Mouse (Mus musculus): ENCODE measurements around the gene Agbl1. TPM values are rescaled to one million over a fixed set of nuclear protein-coding genes. Genes with fewer than 3 reads are reported as not detected.

Gene Agbl1
- polyA plus RNA-seq, 1 experiment from 2014 or later = not detected

DNA sequence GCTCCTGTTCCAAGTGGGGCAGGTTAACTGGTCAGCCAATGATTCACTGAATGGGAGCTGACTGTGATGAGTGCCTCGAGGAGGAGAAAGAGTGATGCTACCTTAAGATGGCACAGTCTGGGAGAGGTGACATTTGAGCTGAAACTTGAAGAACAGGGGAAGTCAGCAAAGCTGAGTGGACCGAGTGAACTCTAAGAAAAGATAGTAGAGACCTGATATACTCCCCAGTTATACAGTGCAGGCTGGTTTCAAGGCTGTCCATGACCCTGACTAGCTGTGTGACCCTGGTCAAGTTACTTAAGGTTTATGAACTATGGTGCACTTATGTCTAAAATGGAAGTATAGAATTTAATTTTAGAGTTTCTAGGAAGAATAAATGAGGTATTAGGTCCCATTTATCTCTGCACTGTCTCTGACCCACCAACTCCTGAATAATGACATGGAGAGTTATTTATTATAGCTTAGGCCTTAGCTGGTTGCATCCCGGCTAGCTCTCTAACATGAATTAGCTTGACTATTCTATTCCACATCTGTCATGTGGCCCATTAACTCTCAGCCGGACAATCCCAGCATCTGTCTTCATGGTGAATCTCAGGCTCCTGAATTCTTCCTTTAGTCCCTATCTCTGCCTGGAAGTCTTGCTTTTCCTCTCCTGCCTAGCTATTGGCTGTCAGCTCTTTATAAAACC lies 92.3 kb downstream of the Agbl1 start:
- DNase-seq (ENCODE audit: low spot score) = no peak
- no peak overlapping the region for H3K27ac ChIP-seq
- no peaks in the 10 kb centered on the region for H3K36me3 ChIP-seq
- H3K9me3 ChIP-seq (replicated peaks) = no peaks in the 10 kb centered on the region
- WGBS = 79% methylated on average over 4 of the region's 4 CpGs
- no peaks in the 10 kb centered on the region for H3K4me1 ChIP-seq
- H3K27me3 ChIP-seq (ENCODE audit: low read depth, poor library complexity, severe bottlenecking) = no peaks in the 10 kb centered on the region
- no peak overlapping the region for H3K4me3 ChIP-seq

- WGBS = 76% methylated on average over 2 of the region's 2 CpGs
- DNase-seq (ENCODE audit: low spot score) = no peak
- H3K27ac ChIP-seq = no peak overlapping the region
Measured at GRCm38 (mm10) chr7:76326091-76326490, 96.4 kb downstream of the Agbl1 start.

GRCm38 (mm10) chr7:76339308-76339707 lies 109.6 kb downstream of the Agbl1 start:
- no peaks in the 10 kb centered on the region for H3K4me1 ChIP-seq
- DNase-seq (ENCODE audit: low spot score) = no peak
- H3K27ac ChIP-seq = no peak overlapping the region
- H3K9me3 ChIP-seq (replicated peaks) = no peaks in the 10 kb centered on the region
- no peak overlapping the region for H3K4me3 ChIP-seq
- 97% methylated on average over 4 of the region's 4 CpGs for WGBS
- no peaks in the 10 kb centered on the region for H3K27me3 ChIP-seq (ENCODE audit: low read depth, poor library complexity, severe bottlenecking)
- no peaks in the 10 kb centered on the region for H3K36me3 ChIP-seq

More at GRCm38 (mm10) chr7:76326091-76326490, 96.4 kb downstream of the Agbl1 start:
- Histone ChIP-seq H3K27me3 (ENCODE audit: low read depth, poor library complexity, severe bottlenecking) (no peaks in the 10 kb centered on the region), H3K9me3 (replicated peaks) (no peaks in the 10 kb centered on the region), H3K4me1 (no peaks in the 10 kb centered on the region), H3K36me3 (no peaks in the 10 kb centered on the region), H3K4me3 (no peak overlapping the region)

DNA sequence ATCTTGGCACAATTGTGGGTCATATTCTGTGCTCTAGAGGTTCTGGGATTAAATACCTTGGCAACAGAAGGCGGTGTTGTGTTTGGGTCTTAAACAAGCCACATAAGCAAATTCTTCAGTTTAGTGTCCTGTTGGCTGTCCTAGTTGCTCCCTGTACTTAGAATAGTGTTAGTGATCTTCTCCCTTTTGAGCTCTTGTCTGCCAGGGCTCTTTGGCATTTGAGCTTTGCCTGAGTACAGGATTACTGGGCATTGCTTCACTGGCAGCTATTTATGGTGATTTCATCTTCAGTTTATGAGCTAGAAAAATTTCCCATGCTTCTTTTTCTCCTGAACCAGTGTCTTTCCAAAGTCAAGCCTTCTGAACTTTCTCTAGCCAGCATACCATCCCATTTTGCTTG lies 111.9 kb downstream of the Agbl1 start:
- 94% methylated on average over 1 of the region's 1 CpGs for WGBS
- Histone ChIP-seq H3K27me3 (ENCODE audit: low read depth, poor library complexity, severe bottlenecking) (no peaks in the 10 kb centered on the region), H3K4me3 (no peak overlapping the region), H3K36me3 (no peaks in the 10 kb centered on the region), H3K4me1 (no peaks in the 10 kb centered on the region), H3K9me3 (replicated peaks) (no peaks in the 10 kb centered on the region), H3K27ac (no peak overlapping the region)
- no peak for DNase-seq (ENCODE audit: low spot score)

DNA sequence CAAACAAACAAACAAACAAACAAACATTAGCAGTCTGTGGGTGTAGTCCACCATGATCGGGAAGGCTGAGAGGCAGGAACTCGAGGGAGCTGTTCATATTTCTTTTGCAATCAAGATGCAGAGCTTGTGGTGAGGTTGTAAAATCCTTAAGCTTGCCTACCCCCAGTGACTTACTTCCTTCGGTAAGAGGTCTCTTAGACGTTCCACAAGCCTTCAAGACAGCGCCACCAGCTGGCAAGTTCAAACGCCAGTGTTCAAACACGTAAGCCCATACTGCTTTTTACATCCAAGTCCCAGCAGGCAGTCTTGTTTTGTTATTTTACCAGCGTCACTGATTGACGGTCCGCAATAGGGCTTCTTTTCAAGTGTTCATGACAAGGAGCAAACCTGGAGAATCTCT lies 123.8 kb downstream of the Agbl1 start:
- H3K27ac ChIP-seq = no peak overlapping the region
- H3K9me3 ChIP-seq (replicated peaks) = no peaks in the 10 kb centered on the region
- H3K36me3 ChIP-seq = no peaks in the 10 kb centered on the region
- peak; percentile 35 for DNase-seq (ENCODE audit: low spot score)
- peaks cover 3% of the 10 kb centered on the region; the same call in 1 of the 2 replicates for H3K4me1 ChIP-seq
- 55% methylated on average over 10 of the region's 10 CpGs for WGBS
- no peaks in the 10 kb centered on the region for H3K27me3 ChIP-seq (ENCODE audit: low read depth, poor library complexity, severe bottlenecking)
- H3K4me3 ChIP-seq = no peak overlapping the region

DNA sequence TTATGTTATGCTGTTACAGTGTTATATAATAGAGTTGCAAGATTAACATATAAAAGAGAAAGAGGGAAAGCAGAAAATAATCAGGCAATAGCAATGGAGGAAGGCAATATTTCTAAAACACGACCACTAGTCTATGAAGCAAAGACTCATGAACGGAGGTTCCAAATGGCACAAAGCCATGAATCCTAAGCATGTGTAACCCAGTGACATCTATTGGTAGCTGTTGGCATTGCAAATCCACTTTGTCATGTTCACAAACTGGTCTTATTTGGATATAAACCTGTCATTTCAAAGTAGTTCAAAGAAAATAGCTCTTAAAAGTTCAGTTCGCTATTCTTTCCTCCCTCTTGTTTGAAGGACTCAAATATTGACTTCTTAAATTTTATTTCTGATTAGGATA lies 124.8 kb downstream of the Agbl1 start:
- H3K36me3 ChIP-seq = no peaks in the 10 kb centered on the region
- no peak for DNase-seq (ENCODE audit: low spot score)
- no peaks in the 10 kb centered on the region for H3K27me3 ChIP-seq (ENCODE audit: low read depth, poor library complexity, severe bottlenecking)
- no peak overlapping the region for H3K27ac ChIP-seq
- H3K4me3 ChIP-seq = no peak overlapping the region
- no peaks in the 10 kb centered on the region for H3K9me3 ChIP-seq (replicated peaks)
- H3K4me1 ChIP-seq = peaks cover 3% of the 10 kb centered on the region; the same call in 1 of the 2 replicates
- 50% methylated on average over 3 of the region's 3 CpGs for whole genome bisulfite sequencing

DNA sequence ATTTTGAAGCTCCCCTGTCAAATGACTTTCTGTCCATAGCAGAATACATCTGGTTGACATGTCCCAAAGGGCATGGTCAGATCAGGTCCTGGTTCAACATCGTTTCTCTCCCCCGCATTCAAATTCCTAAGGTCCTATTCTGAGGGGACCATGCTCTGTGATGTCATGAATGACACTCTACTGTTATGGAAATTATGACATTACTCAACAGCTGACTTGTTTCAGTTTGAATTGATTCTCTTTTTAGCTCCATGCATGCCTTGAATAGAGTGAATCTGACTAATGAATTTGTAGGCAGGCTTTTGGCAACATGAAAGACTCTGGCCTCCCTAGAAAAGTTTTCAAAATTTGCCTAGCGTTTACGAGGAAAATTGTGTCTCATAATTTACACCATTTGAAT lies 141.6 kb downstream of the Agbl1 start:
- no peaks in the 10 kb centered on the region for H3K4me1 ChIP-seq
- H3K9me3 ChIP-seq (replicated peaks) = no peaks in the 10 kb centered on the region
- no peak overlapping the region for H3K27ac ChIP-seq
- no peak for DNase-seq (ENCODE audit: low spot score)
- 94% methylated on average over 4 of the region's 4 CpGs for WGBS
- H3K4me3 ChIP-seq = no peak overlapping the region
- no peaks in the 10 kb centered on the region for H3K27me3 ChIP-seq (ENCODE audit: low read depth, poor library complexity, severe bottlenecking)
- no peaks in the 10 kb centered on the region for H3K36me3 ChIP-seq

DNA sequence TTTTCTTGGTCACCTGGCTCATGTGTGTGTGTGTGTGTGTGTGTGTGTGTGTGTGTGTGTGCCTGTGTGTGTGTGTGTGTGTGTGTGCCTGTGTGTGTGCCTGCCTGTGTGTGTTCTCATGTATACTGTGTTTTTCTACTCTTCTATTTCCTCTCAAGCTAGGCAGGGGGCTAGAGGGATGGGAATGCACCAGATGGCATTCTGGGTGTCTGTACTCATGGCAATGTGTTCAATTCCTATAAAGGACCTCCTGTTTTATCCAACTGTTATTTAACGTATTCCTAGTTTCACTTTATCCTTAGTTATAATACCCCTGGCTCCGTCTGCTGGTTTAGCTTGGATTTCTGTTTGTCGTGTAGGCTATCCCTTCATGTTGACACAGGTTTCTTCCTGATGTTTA lies 149.8 kb downstream of the Agbl1 start:
- Histone ChIP-seq H3K4me3 (no peak overlapping the region), H3K9me3 (replicated peaks) (no peaks in the 10 kb centered on the region), H3K27me3 (ENCODE audit: low read depth, poor library complexity, severe bottlenecking) (no peaks in the 10 kb centered on the region), H3K4me1 (no peaks in the 10 kb centered on the region), H3K36me3 (no peaks in the 10 kb centered on the region), H3K27ac (no peak overlapping the region)
- WGBS = 94% methylated on average over 3 of the region's 3 CpGs
- DNase-seq (ENCODE audit: low spot score) = no peak

DNA sequence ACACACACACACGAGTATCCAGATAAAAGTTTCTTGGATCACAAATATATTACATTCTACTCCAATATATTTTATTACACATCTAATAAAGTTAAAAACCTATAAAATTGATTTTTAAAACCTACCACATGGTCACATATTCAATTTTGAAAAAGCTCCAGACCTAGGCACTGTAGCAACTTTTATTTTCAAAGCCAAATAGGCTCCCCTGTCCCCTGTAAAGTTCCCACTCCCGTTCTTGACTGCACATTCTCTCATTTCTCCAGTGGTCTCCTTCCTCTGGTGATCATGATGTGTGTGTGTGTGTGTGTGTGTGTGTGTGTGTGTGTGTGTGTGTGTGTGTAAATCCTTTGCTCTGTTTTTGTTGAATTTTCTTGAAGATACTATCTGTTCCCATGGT lies 152.3 kb downstream of the Agbl1 start:
- Histone ChIP-seq H3K27ac (no peak overlapping the region), H3K27me3 (ENCODE audit: low read depth, poor library complexity, severe bottlenecking) (no peaks in the 10 kb centered on the region), H3K4me3 (no peak overlapping the region), H3K4me1 (no peaks in the 10 kb centered on the region), H3K9me3 (replicated peaks) (no peaks in the 10 kb centered on the region), H3K36me3 (no peaks in the 10 kb centered on the region)
- 79% methylated on average over 2 of the region's 2 CpGs for WGBS
- DNase-seq (ENCODE audit: low spot score) = no peak

DNA sequence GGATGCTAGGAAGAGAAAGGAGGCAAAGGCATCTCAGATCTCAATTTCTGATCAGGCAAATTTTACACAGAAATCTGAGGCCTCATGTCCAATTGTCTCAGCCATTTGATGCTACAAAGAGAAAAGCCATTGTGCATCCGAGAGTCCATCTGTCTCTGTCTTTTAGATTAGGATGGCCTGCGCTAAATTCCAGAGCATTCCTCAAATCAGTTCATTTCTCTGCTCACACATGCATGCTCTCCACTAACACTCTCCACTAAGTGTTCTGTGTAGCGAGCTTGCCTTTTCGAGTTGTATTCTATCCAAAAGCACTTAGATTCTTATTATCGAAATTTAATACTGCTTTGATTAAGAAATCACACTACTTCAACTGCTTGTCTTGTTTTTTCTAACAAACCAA lies 159.6 kb downstream of the Agbl1 start:
- Histone ChIP-seq H3K36me3 (no peaks in the 10 kb centered on the region), H3K27ac (no peak overlapping the region)

GRCm38 (mm10) chr7:76392296-76392940 lies 162.7 kb downstream of the Agbl1 start:
- Histone ChIP-seq H3K4me3 (peak overlapping the region; percentile 38), H3K36me3 (no peaks in the 10 kb centered on the region), H3K27ac (no peak overlapping the region), H3K27me3 (ENCODE audit: low read depth, poor library complexity, severe bottlenecking) (no peaks in the 10 kb centered on the region), H3K9me3 (replicated peaks) (no peaks in the 10 kb centered on the region), H3K4me1 (peaks cover 9% of the 10 kb centered on the region)
- WGBS = 34% methylated on average over 15 of the region's 15 CpGs
- DNase-seq (ENCODE audit: low spot score) = no peak

More for the DNA sequence above, 159.6 kb downstream of the Agbl1 start:
- no peak overlapping the region for H3K4me3 ChIP-seq
- no peak for DNase-seq (ENCODE audit: low spot score)
- no peaks in the 10 kb centered on the region for H3K9me3 ChIP-seq (replicated peaks)
- peaks cover 9% of the 10 kb centered on the region for H3K4me1 ChIP-seq
- H3K27me3 ChIP-seq (ENCODE audit: low read depth, poor library complexity, severe bottlenecking) = no peaks in the 10 kb centered on the region
- 88% methylated on average over 5 of the region's 5 CpGs for WGBS

DNA sequence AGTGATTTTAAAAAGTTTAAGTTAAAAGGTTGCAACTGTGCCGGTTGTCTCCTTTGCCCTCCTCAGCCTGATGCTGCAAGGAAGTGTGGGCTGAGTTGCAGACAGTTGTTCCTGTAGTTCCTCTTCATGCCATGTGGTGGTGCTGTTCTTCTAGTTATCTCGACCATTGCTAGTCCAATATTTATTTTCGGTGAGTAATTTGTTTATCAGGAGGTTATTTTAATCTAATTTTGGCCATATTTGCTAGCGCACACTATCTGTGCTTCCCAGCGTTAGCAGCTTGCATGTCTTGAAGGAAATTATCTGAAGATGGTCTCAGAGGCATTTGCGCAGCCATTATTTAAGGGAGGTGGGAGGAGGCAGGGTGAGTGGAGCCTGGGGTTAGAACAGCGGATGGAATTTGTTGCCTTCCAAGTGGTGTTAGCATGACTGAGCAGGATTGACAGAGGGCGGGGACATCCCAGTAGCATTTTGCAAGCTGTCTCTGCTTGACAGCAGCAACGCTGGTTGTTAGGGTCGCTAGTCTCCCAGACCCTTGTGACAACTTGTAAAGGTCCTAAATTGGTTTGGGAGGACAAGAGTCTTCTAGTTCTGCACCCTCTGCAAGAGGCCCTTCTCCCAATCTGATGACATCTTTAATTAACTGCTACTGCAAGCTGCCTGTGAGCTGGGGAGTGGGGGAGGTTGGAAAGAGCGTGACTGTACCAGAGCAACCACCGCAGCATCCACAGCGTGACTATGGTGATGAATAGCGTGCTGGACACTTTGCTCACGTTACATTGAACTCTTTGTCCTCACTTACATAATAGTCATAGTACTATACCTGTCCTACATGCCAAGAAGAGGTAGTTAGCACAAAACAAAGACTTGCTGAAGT lies 163.5 kb downstream of the Agbl1 start:
- H3K4me3 ChIP-seq = peak overlapping the region; percentile 38
- H3K27ac ChIP-seq = no peak overlapping the region
- H3K27me3 ChIP-seq (ENCODE audit: low read depth, poor library complexity, severe bottlenecking) = no peaks in the 10 kb centered on the region
- H3K4me1 ChIP-seq = peaks cover 9% of the 10 kb centered on the region
- peak; percentile 65 for DNase-seq (ENCODE audit: low spot score)
- no peaks in the 10 kb centered on the region for H3K9me3 ChIP-seq (replicated peaks)
- no peaks in the 10 kb centered on the region for H3K36me3 ChIP-seq
- WGBS = 18% methylated on average over 15 of the region's 15 CpGs

All from limb, embryonic 10.5 days (tissue).